9 mouse cellular contexts compared by ENCODE assay signal in genomic region chr19:8997546-8997945, GRCm38 (mm10). TPM values are rescaled to one million over a fixed set of nuclear protein-coding genes. Genes with fewer than 3 reads are reported as not detected.
A peak's percentile ranks its signal among the peaks of the same experiment; 100 is the strongest.
DNase-seq lines count a peak whose midpoint lies in the region; ATAC-seq and TF ChIP-seq lines count a peak whose summit lies in the region.
"Had no signal": no experiment of that assay in that cellular context is flagged by ENCODE, and none has a peak within 500 bp of the region (broad histone marks: within the 10 kb centered on the region; RNA-seq: fewer than 3 reads in every experiment).

No protein-coding gene starts in this region.

- H3K9me3 ChIP-seq in hindbrain, postnatal 0 days (ENCODE audit: low read length) = no peaks in the 10 kb centered on the region
- H3K9me3 ChIP-seq in limb, embryonic 11.5 days (ENCODE audit: control insufficient read depth, low read length) = no peaks in the 10 kb centered on the region
- H3K9me3 ChIP-seq in midbrain, postnatal 0 days (ENCODE audit: low read length) = no peaks in the 10 kb centered on the region
- H3K9me3 ChIP-seq: midbrain, embryonic 12.5 days had no signal

- no peak for TF ChIP-seq POLR2A in testis, adult 2 months (IDR thresholded peaks at IDR 0.05; ENCODE audit: control insufficient read depth, low read depth, low read length)

- no peak for TF ChIP-seq CTCF in hindbrain, postnatal 0 days (IDR thresholded peaks at IDR 0.05; ENCODE audit: low read depth)
- no peak for TF ChIP-seq CTCF in midbrain, postnatal 0 days (IDR thresholded peaks at IDR 0.05)
- TF ChIP-seq CTCF in testis, adult 2 months (IDR thresholded peaks at IDR 0.05; ENCODE audit: control insufficient read depth, insufficient read depth, insufficient replicate concordance, low read depth, low read length) = no peak

- ATAC-seq in hindbrain, postnatal 0 days = peak; percentile 78
- no peak for ATAC-seq in limb, embryonic 11.5 days (ENCODE audit: insufficient number of reproducible peaks, low FRiP score, low TSS enrichment, low read depth)
- no peak for ATAC-seq in midbrain, postnatal 0 days (ENCODE audit: low FRiP score)

- H3K27ac ChIP-seq in hindbrain, postnatal 0 days = 0 out of 2 replicates have a peak overlapping the region, but pooled peaks have one; percentile 2
- no peak overlapping the region; the same call in 1 of the 2 replicates for H3K27ac ChIP-seq in limb, embryonic 11.5 days (replicated peaks; ENCODE audit: low read depth, low read length)
- no peak overlapping the region for H3K27ac ChIP-seq in midbrain, postnatal 0 days (ENCODE audit: low read depth, low read length)
- H3K27ac ChIP-seq in testis, adult 2 months (ENCODE audit: control insufficient read depth, insufficient read depth, low read depth, low read length) = peak overlapping the region; percentile 45; the same call in 1 of the 2 replicates
- H3K27ac ChIP-seq: midbrain, embryonic 12.5 days had no signal

- H3K9ac ChIP-seq in hindbrain, postnatal 0 days (replicated peaks; ENCODE audit: low read length) = no peak overlapping the region
- H3K9ac ChIP-seq in limb, embryonic 11.5 days (ENCODE audit: low read length) = no peak overlapping the region; the same call in 1 of the 2 replicates
- H3K9ac ChIP-seq in midbrain, postnatal 0 days (replicated peaks; ENCODE audit: low read length, poor library complexity, severe bottlenecking) = no peak overlapping the region
- H3K9ac ChIP-seq: midbrain, embryonic 12.5 days had no signal

- WGBS in hindbrain, postnatal 0 days = 59% methylated on average over 4 of the region's 4 CpGs
- 74% methylated on average over 4 of the region's 4 CpGs for WGBS in limb, embryonic 11.5 days
- WGBS in midbrain, postnatal 0 days = 66% methylated on average over 4 of the region's 4 CpGs

- no peak overlapping the region for H3K4me2 ChIP-seq in hindbrain, postnatal 0 days (ENCODE audit: low read depth, low read length)
- H3K4me2 ChIP-seq in limb, embryonic 11.5 days (ENCODE audit: low read depth, severe bottlenecking) = no peak overlapping the region
- no peak overlapping the region for H3K4me2 ChIP-seq in midbrain, postnatal 0 days (ENCODE audit: low read depth, low read length, poor library complexity, severe bottlenecking)
- H3K4me2 ChIP-seq: midbrain, embryonic 12.5 days had no signal

- no peaks in the 10 kb centered on the region for H3K27me3 ChIP-seq in hindbrain, postnatal 0 days (ENCODE audit: insufficient read depth, low read length)
- no peaks in the 10 kb centered on the region for H3K27me3 ChIP-seq in limb, embryonic 11.5 days (ENCODE audit: control insufficient read depth, insufficient read depth, low read length)
- H3K27me3 ChIP-seq in midbrain, postnatal 0 days (ENCODE audit: insufficient read depth, low read length) = no peaks in the 10 kb centered on the region
- H3K27me3 ChIP-seq in testis, adult 2 months (ENCODE audit: control insufficient read depth, insufficient read depth, low read length) = no peaks in the 10 kb centered on the region

- H3K36me3 ChIP-seq in hindbrain, postnatal 0 days (ENCODE audit: insufficient read depth, low read length) = no peaks in the 10 kb centered on the region
- peaks cover 3% of the 10 kb centered on the region; the same call in 1 of the 2 replicates for H3K36me3 ChIP-seq in limb, embryonic 11.5 days (ENCODE audit: control insufficient read depth, insufficient read depth, low read length)
- H3K36me3 ChIP-seq in midbrain, postnatal 0 days (ENCODE audit: insufficient read depth, low read length) = no peaks in the 10 kb centered on the region
- no peaks in the 10 kb centered on the region for H3K36me3 ChIP-seq in testis, adult 2 months (ENCODE audit: control insufficient read depth, insufficient read depth, low read length)
- H3K36me3 ChIP-seq: midbrain, embryonic 12.5 days had no signal

- no peak overlapping the region for H3K4me3 ChIP-seq in hindbrain, postnatal 0 days (ENCODE audit: low read length)
- no peak overlapping the region for H3K4me3 ChIP-seq in limb, embryonic 11.5 days (ENCODE audit: low read depth, low read length)
- no peak overlapping the region for H3K4me3 ChIP-seq in midbrain, postnatal 0 days (ENCODE audit: low read depth, low read length)
- H3K4me3 ChIP-seq in testis, adult 2 months (ENCODE audit: control insufficient read depth, low read depth, low read length) = no peak overlapping the region
- H3K4me3 ChIP-seq: midbrain, embryonic 12.5 days had no signal

- H3K4me1 ChIP-seq in hindbrain, postnatal 0 days (ENCODE audit: insufficient read depth, low read length) = no peaks in the 10 kb centered on the region
- peaks cover 11% of the 10 kb centered on the region; the same call in 1 of the 2 replicates for H3K4me1 ChIP-seq in limb, embryonic 11.5 days (ENCODE audit: control insufficient read depth, insufficient read depth, low read length)
- no peaks in the 10 kb centered on the region for H3K4me1 ChIP-seq in midbrain, postnatal 0 days (ENCODE audit: insufficient read depth, low read length)
- peaks cover 4% of the 10 kb centered on the region; the same call in 1 of the 2 replicates for H3K4me1 ChIP-seq in testis, adult 2 months (ENCODE audit: control insufficient read depth, insufficient read depth, low read length)

- peak; percentile 76 for DNase-seq in ES-CJ7 (ENCODE audit: low read depth, low spot score)
- peak; percentile 85 for DNase-seq in adrenal gland, adult 8-10 months
- DNase-seq in gastrocnemius, adult 18-20 months (ENCODE audit: low spot score) = peak; percentile 93
- DNase-seq in hindbrain, postnatal 0 days (ENCODE audit: low spot score) = peak; percentile 75
- peak; percentile 37 for DNase-seq in limb, embryonic 11.5 days (ENCODE audit: low spot score)
- DNase-seq in midbrain, postnatal 0 days (ENCODE audit: low spot score) = peak; percentile 55
- DNase-seq in layer of hippocampus, postnatal 14 days (ENCODE audit: low spot score in 2 of 2) = no peak

RNA-seq across cellular contexts. Expression of gene Ahnak, which starts 8.5 kb away (rescaled TPM):
- 100 to 1,000 TPM; 122 to 227 (median 158) TPM for total RNA-seq in adrenal gland, adult 8-10 months (2022)
- total RNA-seq in gastrocnemius, adult 18-20 months (2021) = 100 to 1,000 TPM; 199 to 202 TPM
- 11.2 and 11.7 TPM in 2 replicates for total RNA-seq in hindbrain, postnatal 0 days (2014; rRNA removed)
- 5.7 and 6.1 TPM in 2 replicates for polyA plus RNA-seq in hindbrain, postnatal 0 days (2015; fragmentation: Nextera tagmentation; extraction: Ambion mirVana)
- 7.7 and 8.9 TPM in 2 replicates for polyA plus RNA-seq in limb, embryonic 11.5 days (2014; fragmentation: Nextera tagmentation; extraction: Ambion mirVana)
- 13.0 and 19.2 TPM in 2 replicates for total RNA-seq in midbrain, postnatal 0 days (2014; rRNA removed)
- 4.4 and 5.7 TPM in 2 replicates for polyA plus RNA-seq in midbrain, postnatal 0 days (2015; fragmentation: Nextera tagmentation; extraction: Ambion mirVana)
- 1.6 and 2.3 TPM in 2 replicates for polyA plus RNA-seq in testis, adult 2 months (2012; rRNA removed)
- total RNA-seq in layer of hippocampus, postnatal 14 days (2021) = 10 to 100 TPM; 20.7 to 22.5 TPM

RNA-seq across cellular contexts. Expression of gene Eef1g, which starts 30.7 kb away (rescaled TPM):
- total RNA-seq in adrenal gland, adult 8-10 months (2022) = 100 to 1,000 TPM; 306 to 355 (median 328) TPM
- total RNA-seq in gastrocnemius, adult 18-20 months (2021) = 100 to 1,000 TPM; 452 to 469 TPM
- total RNA-seq in hindbrain, postnatal 0 days (2014; rRNA removed) = 442 and 469 TPM in 2 replicates
- 256 and 260 TPM in 2 replicates for polyA plus RNA-seq in hindbrain, postnatal 0 days (2015; fragmentation: Nextera tagmentation; extraction: Ambion mirVana)
- 567 and 588 TPM in 2 replicates for polyA plus RNA-seq in limb, embryonic 11.5 days (2014; fragmentation: Nextera tagmentation; extraction: Ambion mirVana)
- 496 and 583 TPM in 2 replicates for total RNA-seq in midbrain, postnatal 0 days (2014; rRNA removed)
- polyA plus RNA-seq in midbrain, postnatal 0 days (2015; fragmentation: Nextera tagmentation; extraction: Ambion mirVana) = 258 and 265 TPM in 2 replicates
- 442 and 506 TPM in 2 replicates for polyA plus RNA-seq in testis, adult 2 months (2012; rRNA removed)
- 100 to 1,000 TPM; 198 to 230 TPM for total RNA-seq in layer of hippocampus, postnatal 14 days (2021)

RNA-seq across cellular contexts. Expression of gene Tut1, which starts 43.9 kb away (rescaled TPM):
- 10 to 100 TPM; 22.9 to 31.9 (median 26.8) TPM for total RNA-seq in adrenal gland, adult 8-10 months (2022)
- total RNA-seq in gastrocnemius, adult 18-20 months (2021) = 1 to 10 TPM; 7.6 to 8.2 TPM
- total RNA-seq in hindbrain, postnatal 0 days (2014; rRNA removed) = 20.8 and 23.4 TPM in 2 replicates
- 16.0 and 16.2 TPM in 2 replicates for polyA plus RNA-seq in hindbrain, postnatal 0 days (2015; fragmentation: Nextera tagmentation; extraction: Ambion mirVana)
- polyA plus RNA-seq in limb, embryonic 11.5 days (2014; fragmentation: Nextera tagmentation; extraction: Ambion mirVana) = 33.2 and 35.2 TPM in 2 replicates
- total RNA-seq in midbrain, postnatal 0 days (2014; rRNA removed) = 18.1 and 19.0 TPM in 2 replicates
- 15.1 and 18.4 TPM in 2 replicates for polyA plus RNA-seq in midbrain, postnatal 0 days (2015; fragmentation: Nextera tagmentation; extraction: Ambion mirVana)
- 38.2 and 38.6 TPM in 2 replicates for polyA plus RNA-seq in testis, adult 2 months (2012; rRNA removed)
- total RNA-seq in layer of hippocampus, postnatal 14 days (2021) = 10 to 100 TPM; 15.0 to 17.3 TPM

RNA-seq across cellular contexts. Expression of gene Mta2, which starts 55.9 kb away (rescaled TPM):
- total RNA-seq in adrenal gland, adult 8-10 months (2022) = 100 to 1,000 TPM in 2 of 4 experiments, 10 to 100 TPM in 2; 83.4 to 133 (median 102) TPM
- 10 to 100 TPM; 21.6 to 24.2 TPM for total RNA-seq in gastrocnemius, adult 18-20 months (2021)
- 65.1 and 71.4 TPM in 2 replicates for total RNA-seq in hindbrain, postnatal 0 days (2014; rRNA removed)
- polyA plus RNA-seq in hindbrain, postnatal 0 days (2015; fragmentation: Nextera tagmentation; extraction: Ambion mirVana) = 75.2 and 78.8 TPM in 2 replicates
- 58.5 and 62.0 TPM in 2 replicates for polyA plus RNA-seq in limb, embryonic 11.5 days (2014; fragmentation: Nextera tagmentation; extraction: Ambion mirVana)
- total RNA-seq in midbrain, postnatal 0 days (2014; rRNA removed) = 64.3 and 65.6 TPM in 2 replicates
- polyA plus RNA-seq in midbrain, postnatal 0 days (2015; fragmentation: Nextera tagmentation; extraction: Ambion mirVana) = 73.6 and 77.9 TPM in 2 replicates
- polyA plus RNA-seq in testis, adult 2 months (2012; rRNA removed) = 14.0 and 14.5 TPM in 2 replicates
- total RNA-seq in layer of hippocampus, postnatal 14 days (2021) = 10 to 100 TPM; 52.4 to 56.6 TPM

Comparison
In these comparisons a context has a peak if more than half of its experiments do, and no peak if none do; other contexts are left out.
1. DNase-seq: peak in ES-CJ7 (single experiment), adrenal gland, adult 8-10 months (single experiment), gastrocnemius, adult 18-20 months (single experiment), hindbrain, postnatal 0 days (single experiment), limb, embryonic 11.5 days (single experiment) and midbrain, postnatal 0 days (single experiment); none in layer of hippocampus, postnatal 14 days (0 of 2).
2. H3K27ac ChIP-seq: peak in hindbrain, postnatal 0 days (single experiment) and testis, adult 2 months (single experiment); none in limb, embryonic 11.5 days (single experiment) and midbrain, postnatal 0 days (single experiment).